Mouse (Mus musculus): ENCODE measurements around the gene Mical3. TPM values are rescaled to one million over a fixed set of nuclear protein-coding genes. Genes with fewer than 3 reads are reported as not detected.

Gene Mical3
- polyA plus RNA-seq, 1 experiment from 2014 or later: 13.1 TPM

DNA sequence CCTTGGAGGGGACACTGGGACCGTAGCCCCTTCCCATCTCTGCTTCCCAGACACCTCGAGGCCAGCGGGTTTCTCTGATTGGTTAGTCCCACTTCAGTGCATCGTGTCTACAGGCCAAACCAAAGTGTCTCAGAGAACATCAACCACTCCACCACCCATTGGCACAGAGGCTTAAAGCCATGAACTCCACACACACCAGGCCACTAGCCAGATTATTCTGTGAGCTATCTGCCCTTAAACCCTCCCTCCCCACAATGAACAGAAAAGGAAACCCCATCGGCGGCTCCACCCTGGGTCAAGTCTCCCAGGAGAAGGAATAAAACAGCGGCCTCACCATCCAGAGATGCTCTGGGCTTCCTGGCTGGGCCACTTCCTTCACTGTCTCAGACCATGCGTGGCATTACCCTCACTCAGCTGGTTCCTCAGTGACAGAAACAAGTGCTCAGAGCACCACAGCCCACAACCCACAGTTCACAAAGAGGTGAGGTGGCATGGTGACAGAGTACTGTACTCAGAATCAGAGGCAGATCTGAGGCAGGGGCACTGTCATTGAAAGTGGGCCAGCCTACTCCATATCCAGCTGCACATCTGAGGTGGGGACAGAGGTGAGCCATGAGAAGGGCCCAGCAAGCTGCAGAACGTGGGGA lies 60.1 kb downstream of the Mical3 start:
- Histone ChIP-seq H3K36me3 (no peaks in the 10 kb centered on the region), H3K27ac (no peak overlapping the region), H3K4me1 (peaks cover 49% of the 10 kb centered on the region), H3K9ac (no peak overlapping the region), H3K4me2 (no peak overlapping the region), H3K9me3 (replicated peaks) (no peaks in the 10 kb centered on the region), H3K27me3 (no peaks in the 10 kb centered on the region), H3K4me3 (replicated peaks) (no peak overlapping the region)
- no peak for ATAC-seq (replicated peaks; ENCODE audit: low FRiP score)
- WGBS: 84% methylated on average over 9 of the region's 9 CpGs

DNA sequence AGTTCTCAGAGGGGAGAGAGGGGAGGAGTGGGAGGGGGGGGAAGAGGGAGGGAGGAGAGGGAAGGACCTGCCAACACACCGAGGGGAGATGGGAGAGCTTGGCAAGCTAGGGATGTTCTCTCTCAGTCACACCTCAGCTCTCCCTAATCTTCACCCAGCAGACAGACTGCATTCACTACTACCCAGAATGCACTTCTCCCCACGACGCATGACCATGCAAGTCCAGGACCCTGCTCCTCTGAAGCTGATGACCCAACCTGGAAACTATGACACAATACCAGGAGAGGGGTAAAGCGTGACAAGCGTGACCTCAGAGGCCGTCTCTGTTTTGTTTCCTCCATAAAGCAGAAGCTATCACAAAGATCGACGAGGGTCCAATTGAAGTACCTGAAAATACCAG lies 61.6 kb downstream of the Mical3 start:
- Histone ChIP-seq H3K9ac (no peak overlapping the region), H3K4me1 (peaks cover 60% of the 10 kb centered on the region), H3K9me3 (replicated peaks) (no peaks in the 10 kb centered on the region), H3K27ac (no peak overlapping the region), H3K4me3 (replicated peaks) (no peak overlapping the region), H3K36me3 (no peaks in the 10 kb centered on the region), H3K27me3 (no peaks in the 10 kb centered on the region), H3K4me2 (no peak overlapping the region)
- 73% methylated on average over 8 of the region's 8 CpGs for WGBS
- ATAC-seq (replicated peaks; ENCODE audit: low FRiP score): no peak

DNA sequence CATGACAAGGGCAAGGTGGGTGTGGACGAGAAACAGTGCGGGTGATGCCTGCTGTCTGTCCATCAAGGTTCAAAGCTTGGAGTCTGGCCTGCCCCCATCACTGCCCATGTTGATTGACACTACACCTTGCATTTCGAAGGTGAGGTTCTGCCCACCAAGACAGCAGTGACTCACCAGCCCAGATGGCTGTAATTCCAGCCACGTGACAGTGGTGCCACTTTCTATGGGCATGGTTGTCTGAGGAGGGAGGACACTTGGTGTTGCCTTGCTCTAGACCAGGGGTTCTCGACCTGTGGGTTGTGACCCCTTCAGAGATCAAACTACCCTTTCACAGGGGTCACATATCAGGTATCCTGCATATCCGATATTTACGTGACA lies 62.7 kb downstream of the Mical3 start:
- Histone ChIP-seq H3K9ac (no peak overlapping the region), H3K4me2 (no peak overlapping the region), H3K36me3 (no peaks in the 10 kb centered on the region), H3K9me3 (replicated peaks) (no peaks in the 10 kb centered on the region), H3K27me3 (no peaks in the 10 kb centered on the region), H3K27ac (peak overlapping the region; percentile 63), H3K4me1 (peaks cover 70% of the 10 kb centered on the region), H3K4me3 (replicated peaks) (no peak overlapping the region)
- ATAC-seq (replicated peaks; ENCODE audit: low FRiP score): no peak; the same call in 1 of the 2 replicates
- 59% methylated on average over 7 of the region's 7 CpGs for WGBS

DNA sequence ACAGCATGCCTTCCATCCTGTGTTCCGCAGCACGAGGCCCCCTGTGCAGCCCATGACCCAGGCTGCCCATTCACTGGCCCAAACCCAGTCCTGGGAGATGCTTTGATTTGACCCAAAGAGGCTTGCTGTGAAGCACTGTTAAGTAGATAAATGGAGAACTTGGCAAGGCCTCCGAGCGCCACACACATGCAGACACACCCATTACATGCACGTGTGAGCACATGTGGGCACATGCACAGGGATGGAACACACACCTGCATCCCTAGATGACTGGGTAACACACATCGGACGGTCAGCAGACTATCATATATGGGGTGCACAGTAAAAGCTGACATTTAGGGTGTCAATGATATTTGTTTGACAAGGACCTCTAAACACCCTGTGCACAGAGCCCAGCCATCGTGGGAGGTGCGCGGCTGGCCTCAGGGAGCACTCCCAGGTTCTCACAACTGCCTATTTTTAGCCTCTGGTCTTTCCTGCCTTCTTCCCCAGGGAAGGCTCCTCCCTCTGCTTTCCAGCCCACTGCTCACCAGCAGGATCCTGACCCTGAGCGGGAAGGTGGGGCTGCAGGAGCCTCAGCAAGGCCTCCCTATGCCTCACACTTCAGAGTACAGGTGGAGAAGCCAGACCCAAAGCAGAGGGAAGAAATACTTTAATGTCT lies 63.2 kb downstream of the Mical3 start:
- H3K9me3 ChIP-seq (replicated peaks): no peaks in the 10 kb centered on the region
- H3K9ac ChIP-seq: no peak overlapping the region
- 48% methylated on average over 11 of the region's 11 CpGs for WGBS
- H3K4me2 ChIP-seq: no peak overlapping the region
- no peaks in the 10 kb centered on the region for H3K36me3 ChIP-seq
- H3K4me1 ChIP-seq: peaks cover 75% of the 10 kb centered on the region
- peak overlapping the region; percentile 63 for H3K27ac ChIP-seq
- peak; percentile 71 for ATAC-seq (replicated peaks; ENCODE audit: low FRiP score)
- H3K27me3 ChIP-seq: no peaks in the 10 kb centered on the region
- H3K4me3 ChIP-seq (replicated peaks): no peak overlapping the region

DNA sequence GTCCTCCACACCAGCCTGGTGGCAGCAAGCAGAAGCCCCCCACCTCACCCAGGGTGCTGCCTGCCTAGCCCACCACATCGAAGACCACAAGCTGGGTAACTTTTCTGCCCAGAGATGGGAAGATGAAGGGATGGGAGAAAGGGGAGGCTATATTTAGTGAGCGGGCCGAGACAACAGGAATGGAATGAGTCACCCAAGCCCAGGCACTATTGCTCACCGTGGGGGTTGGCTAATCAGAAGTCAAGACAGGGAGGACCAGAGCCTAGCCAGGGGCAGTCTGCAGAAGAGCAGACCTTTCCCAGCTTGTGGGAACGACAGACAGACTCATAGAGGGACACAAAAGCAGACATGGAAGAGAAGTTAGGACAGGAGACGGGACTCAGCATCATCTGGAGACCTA lies 64.0 kb downstream of the Mical3 start:
- Histone ChIP-seq H3K36me3 (no peaks in the 10 kb centered on the region), H3K9me3 (replicated peaks) (no peaks in the 10 kb centered on the region), H3K27ac (peak overlapping the region; percentile 63; the same call in 1 of the 2 replicates), H3K4me3 (replicated peaks) (no peak overlapping the region), H3K9ac (no peak overlapping the region), H3K4me1 (peaks cover 79% of the 10 kb centered on the region), H3K27me3 (no peaks in the 10 kb centered on the region), H3K4me2 (no peak overlapping the region)
- 52% methylated on average over 6 of the region's 6 CpGs for WGBS
- ATAC-seq (replicated peaks; ENCODE audit: low FRiP score): no peak

DNA sequence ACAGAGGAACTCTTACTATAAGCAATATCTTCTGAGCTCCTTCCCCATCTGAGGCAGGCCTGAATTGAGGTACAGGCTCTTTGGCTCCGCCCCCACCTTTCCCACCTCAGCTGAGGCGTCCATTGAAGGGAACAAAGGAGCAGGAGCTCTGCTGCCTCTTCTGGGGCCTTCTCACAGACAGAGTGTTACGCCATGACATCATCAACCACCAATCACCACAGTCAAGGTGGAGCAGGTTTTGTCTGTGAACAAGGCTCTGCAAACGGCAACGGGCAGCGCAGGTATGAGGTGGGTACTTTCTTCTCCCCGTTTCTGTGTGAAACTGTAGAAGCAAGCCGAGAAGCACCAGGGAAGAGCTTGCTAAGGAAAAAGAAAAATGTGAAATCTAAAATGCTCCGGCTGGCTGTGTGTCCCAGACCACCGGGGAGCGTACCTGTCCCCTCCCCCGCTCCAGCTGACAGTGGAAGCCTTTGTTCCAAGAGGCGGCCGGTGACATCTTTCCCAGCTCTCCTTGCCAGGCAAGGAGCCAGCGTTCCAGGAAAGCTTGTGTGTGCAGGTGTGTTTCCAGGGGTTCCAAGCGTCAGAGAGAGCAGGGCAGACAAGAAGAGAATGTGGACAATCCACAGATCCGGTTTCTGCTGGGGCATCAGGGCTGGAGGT lies 66.3 kb downstream of the Mical3 start:
- Histone ChIP-seq H3K36me3 (no peaks in the 10 kb centered on the region), H3K4me3 (replicated peaks) (peak overlapping the region; percentile 21), H3K4me1 (peaks cover 74% of the 10 kb centered on the region), H3K9ac (peak overlapping the region; percentile 27; the same call in 1 of the 2 replicates), H3K9me3 (replicated peaks) (no peaks in the 10 kb centered on the region), H3K27me3 (no peaks in the 10 kb centered on the region), H3K27ac (peak overlapping the region; percentile 85), H3K4me2 (peak overlapping the region; percentile 42)
- WGBS: 36% methylated on average over 17 of the region's 17 CpGs
- 0 out of 2 replicates have a peak, but pooled peaks have one; percentile 20 for ATAC-seq (replicated peaks; ENCODE audit: low FRiP score)

DNA sequence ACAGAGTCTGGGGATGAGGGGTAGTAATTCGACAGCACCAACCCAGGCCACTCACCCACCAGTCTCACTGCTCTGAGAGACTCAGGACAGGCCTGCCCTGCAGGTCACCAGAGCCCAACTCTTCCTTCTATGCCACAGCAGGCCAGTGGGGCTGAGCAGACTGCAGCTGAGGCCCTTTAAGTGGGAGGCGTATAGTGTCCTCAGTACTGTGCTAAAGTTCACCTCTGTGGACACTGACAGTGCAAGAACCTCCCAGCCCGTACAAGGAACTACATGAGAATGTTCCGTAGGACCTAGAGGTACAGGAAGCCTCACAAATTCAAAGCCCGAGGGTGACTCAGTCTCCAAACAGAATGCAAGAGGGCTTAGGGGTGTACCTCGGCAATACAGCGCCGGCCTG lies 67.0 kb downstream of the Mical3 start:
- Histone ChIP-seq H3K4me2 (no peak overlapping the region), H3K27me3 (no peaks in the 10 kb centered on the region), H3K9ac (no peak overlapping the region), H3K4me3 (replicated peaks) (no peak overlapping the region), H3K4me1 (peaks cover 69% of the 10 kb centered on the region), H3K27ac (peak overlapping the region; percentile 85), H3K9me3 (replicated peaks) (no peaks in the 10 kb centered on the region), H3K36me3 (no peaks in the 10 kb centered on the region)
- 79% methylated on average over 8 of the region's 8 CpGs for WGBS
- ATAC-seq (replicated peaks; ENCODE audit: low FRiP score): 0 out of 2 replicates have a peak, but pooled peaks have one; percentile 27

DNA sequence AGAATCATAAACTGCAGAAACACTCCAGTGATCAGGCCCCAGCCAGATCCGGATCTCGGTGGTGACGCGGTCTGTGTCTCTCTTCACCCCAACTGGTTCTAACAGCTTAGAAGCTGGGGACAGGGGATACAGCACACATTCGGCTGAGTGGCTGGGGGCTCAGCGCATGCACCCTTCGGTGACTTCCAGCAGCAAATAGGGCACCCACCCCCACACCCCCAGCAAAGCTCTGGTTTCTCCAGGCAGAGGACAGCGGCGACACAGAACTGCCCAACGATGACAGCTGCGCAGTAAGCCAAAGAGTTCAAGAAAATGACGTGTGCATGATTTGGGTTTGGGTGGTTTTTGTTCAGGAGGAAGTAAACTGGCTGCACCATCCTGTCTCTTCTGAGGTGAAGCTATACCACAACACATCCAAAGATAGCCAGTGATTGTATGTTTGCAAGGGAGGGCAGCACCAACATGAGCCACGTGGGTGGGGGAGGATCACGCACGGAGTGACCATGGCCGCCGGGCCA lies 67.8 kb downstream of the Mical3 start:
- no peaks in the 10 kb centered on the region for H3K9me3 ChIP-seq (replicated peaks)
- H3K4me1 ChIP-seq: peaks cover 62% of the 10 kb centered on the region
- no peak overlapping the region for H3K4me3 ChIP-seq (replicated peaks)
- no peak overlapping the region for H3K4me2 ChIP-seq
- ATAC-seq (replicated peaks; ENCODE audit: low FRiP score): peak; percentile 35; the same call in 1 of the 2 replicates
- H3K9ac ChIP-seq: no peak overlapping the region
- H3K27ac ChIP-seq: peak overlapping the region; percentile 85
- H3K36me3 ChIP-seq: no peaks in the 10 kb centered on the region
- 74% methylated on average over 17 of the region's 17 CpGs for WGBS
- no peaks in the 10 kb centered on the region for H3K27me3 ChIP-seq

DNA sequence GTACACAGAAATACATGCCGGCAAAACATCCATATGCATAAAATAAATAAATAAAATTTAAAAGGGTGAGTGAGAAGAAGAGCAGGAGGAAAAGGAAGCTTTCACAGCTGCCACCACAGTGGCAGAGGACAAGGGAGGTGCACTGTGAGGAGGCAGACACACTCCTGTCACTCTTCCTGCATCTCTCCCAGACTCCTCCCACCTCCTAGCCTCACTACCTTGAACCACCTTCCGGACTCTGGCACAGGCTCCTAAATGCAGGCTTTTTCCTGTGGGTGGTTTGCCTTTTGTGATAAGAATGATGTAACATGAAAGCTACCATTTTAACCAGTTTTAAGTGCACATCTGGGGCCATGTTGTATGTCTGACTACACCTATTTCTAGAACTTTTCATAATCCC lies 72.8 kb downstream of the Mical3 start:
- 91% methylated on average over 2 of the region's 2 CpGs for WGBS
- peaks cover 57% of the 10 kb centered on the region for H3K4me1 ChIP-seq
- no peak for ATAC-seq (replicated peaks; ENCODE audit: low FRiP score)

DNA sequence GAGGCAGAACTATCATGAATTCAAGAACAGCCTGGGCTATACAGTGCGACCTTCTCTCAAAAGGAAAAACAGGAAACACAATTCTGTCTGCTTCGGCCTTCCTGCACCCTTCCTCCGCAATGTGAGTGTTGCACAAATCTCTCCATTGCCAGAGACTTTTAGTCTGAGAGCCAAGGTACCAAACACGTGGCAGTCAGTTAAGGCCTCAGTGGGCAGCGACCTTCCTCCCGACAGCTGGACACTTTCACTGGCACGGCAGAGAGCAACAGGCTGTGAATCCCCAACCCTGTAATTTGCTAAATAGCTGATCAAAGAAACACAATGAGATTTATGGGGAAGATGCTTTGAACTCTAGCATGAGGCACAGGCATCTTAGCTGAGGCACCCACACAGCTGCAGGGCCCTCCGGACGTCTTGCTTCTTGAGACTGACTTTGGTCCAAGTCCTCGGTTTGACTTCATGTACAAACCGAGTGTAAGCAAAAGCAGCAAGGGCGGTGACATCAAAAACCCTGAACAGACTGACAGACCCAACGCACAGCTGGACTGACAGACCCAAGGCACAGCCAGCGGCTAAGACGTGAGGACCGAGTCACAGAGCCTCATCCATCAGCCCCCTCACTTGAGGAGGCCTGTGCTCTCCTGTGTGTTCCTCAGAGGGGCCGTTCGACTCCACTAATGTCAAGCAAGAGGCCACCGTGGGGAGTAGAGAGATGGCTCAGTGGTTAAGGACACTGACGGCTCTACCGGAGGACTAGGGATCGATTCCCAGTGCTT lies 73.4 kb downstream of the Mical3 start:
- Histone ChIP-seq H3K9me3 (replicated peaks) (no peaks in the 10 kb centered on the region), H3K27ac (0 out of 2 replicates have a peak overlapping the region, but pooled peaks have one; percentile 19), H3K4me2 (no peak overlapping the region), H3K4me3 (replicated peaks) (no peak overlapping the region), H3K27me3 (no peaks in the 10 kb centered on the region), H3K4me1 (peaks cover 53% of the 10 kb centered on the region), H3K9ac (no peak overlapping the region), H3K36me3 (no peaks in the 10 kb centered on the region)
- 48% methylated on average over 22 of the region's 22 CpGs for WGBS
- ATAC-seq (replicated peaks; ENCODE audit: low FRiP score): peak; percentile 37

More for the DNA sequence above, 72.8 kb downstream of the Mical3 start:
- H3K27me3 ChIP-seq: no peaks in the 10 kb centered on the region
- no peaks in the 10 kb centered on the region for H3K36me3 ChIP-seq
- H3K9ac ChIP-seq: no peak overlapping the region
- no peak overlapping the region for H3K4me2 ChIP-seq
- no peaks in the 10 kb centered on the region for H3K9me3 ChIP-seq (replicated peaks)
- H3K4me3 ChIP-seq (replicated peaks): no peak overlapping the region
- no peak overlapping the region for H3K27ac ChIP-seq

DNA sequence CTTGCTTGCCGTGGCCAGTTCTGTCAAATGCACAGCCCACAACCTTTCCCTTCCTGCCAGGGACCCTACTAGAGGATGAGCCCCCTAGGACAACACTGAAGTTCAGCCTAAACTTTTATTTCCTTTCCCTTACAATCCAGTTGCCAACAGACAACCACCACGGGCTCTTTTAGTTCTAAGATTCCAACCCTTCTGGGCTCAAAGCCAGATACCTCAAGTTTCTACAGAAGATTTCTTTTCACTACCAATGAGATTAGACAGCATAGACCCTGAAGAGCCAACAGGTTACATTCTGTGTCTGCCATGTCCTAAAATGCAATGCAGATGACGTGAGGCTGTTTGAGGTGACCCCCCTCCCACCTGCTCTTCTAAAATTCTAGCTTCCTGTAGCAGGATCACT lies 75.3 kb downstream of the Mical3 start:
- no peak overlapping the region for H3K9ac ChIP-seq
- H3K36me3 ChIP-seq: no peaks in the 10 kb centered on the region
- H3K4me3 ChIP-seq (replicated peaks): no peak overlapping the region
- no peaks in the 10 kb centered on the region for H3K9me3 ChIP-seq (replicated peaks)
- no peak for ATAC-seq (replicated peaks; ENCODE audit: low FRiP score)
- H3K4me1 ChIP-seq: peaks cover 52% of the 10 kb centered on the region
- H3K27ac ChIP-seq: no peak overlapping the region
- WGBS: 52% methylated on average over 3 of the region's 3 CpGs
- H3K27me3 ChIP-seq: no peaks in the 10 kb centered on the region
- no peak overlapping the region for H3K4me2 ChIP-seq
